Mouse (Mus musculus) testis, adult 2 months (tissue): ENCODE results near the gene Sf3b6.

Experiments
- CTCF ChIP-seq: fragments of 200-500 bp; IDR thresholded peaks from 2 replicates; pipeline ENCODE4 v1.5.1; 2012; ENCODE audit warnings: low read depth, mild to moderate bottlenecking, inconsistent platforms, low read length, moderate library complexity; ENCODE audit not compliant: control insufficient read depth, insufficient read depth, insufficient replicate concordance
- POLR2A ChIP-seq: fragments of 200-500 bp; IDR thresholded peaks from 2 replicates; pipeline ENCODE4 v1.6.1; 2012; ENCODE audit warnings: low read depth, mild to moderate bottlenecking, inconsistent platforms, low read length, moderate library complexity; ENCODE audit not compliant: control insufficient read depth

DNA sequence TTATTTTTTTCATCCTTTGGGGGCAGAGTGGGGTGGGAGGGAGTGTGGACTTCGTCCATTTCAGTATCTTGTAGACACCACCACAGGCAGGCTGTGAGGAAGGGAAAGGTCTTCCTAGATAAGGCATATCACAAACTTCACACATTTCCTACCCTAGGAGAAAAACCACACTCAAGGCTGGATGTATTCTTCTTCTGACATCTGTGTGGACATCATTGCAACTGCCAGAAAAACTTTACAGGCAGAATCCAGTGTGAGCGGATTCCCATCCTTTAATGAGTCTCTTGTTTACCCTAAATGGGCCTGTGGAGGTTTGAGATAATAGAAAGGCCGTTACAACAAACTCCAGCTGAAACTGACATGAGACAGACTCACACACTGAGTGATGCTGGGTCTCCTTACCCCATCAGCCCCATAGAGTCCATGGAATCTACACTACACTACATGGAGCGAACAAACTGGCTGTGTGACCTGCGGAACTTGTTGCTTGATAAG is 55.7 kb downstream of the Sf3b6 start:
- TF ChIP-seq POLR2A (no peak), CTCF (no peak)
